Mouse (Mus musculus): ENCODE results near the gene Il2ra.
"Not testable (repeated sequence)": the region's sequence is repeated elsewhere in the genome, so short reads cannot be mapped to it uniquely, and the experiment has no call there.

Gene Il2ra

DNA sequence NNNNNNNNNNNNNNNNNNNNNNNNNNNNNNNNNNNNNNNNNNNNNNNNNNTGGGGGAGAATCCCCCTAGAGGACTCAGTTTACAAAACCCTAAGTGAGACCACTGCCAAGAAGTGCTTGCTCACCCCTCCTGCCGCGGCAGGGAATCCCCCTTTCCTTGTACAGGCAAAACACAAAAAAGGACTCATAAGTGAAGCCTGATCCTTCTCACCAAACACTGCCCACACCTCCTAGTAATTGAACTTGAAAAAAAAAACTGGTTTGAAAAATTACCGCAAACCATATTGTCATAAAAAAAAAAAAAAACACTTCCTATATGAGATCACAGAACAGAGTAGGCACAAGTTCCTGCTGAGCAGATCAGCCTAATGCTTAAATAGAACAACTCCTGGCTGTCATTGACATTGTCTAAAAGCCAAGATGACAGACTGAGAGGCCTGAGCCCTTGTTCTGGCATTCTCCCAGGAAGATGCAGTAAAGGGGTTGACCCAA is at the start of gene Il2ra:
Gene Il2ra, plus strand, starts transcription at position 357 of the 491 bp plus-strand sequence.
- peak; percentile 78 for DNase-seq (ENCODE audit: low read depth, low spot score)

DNA sequence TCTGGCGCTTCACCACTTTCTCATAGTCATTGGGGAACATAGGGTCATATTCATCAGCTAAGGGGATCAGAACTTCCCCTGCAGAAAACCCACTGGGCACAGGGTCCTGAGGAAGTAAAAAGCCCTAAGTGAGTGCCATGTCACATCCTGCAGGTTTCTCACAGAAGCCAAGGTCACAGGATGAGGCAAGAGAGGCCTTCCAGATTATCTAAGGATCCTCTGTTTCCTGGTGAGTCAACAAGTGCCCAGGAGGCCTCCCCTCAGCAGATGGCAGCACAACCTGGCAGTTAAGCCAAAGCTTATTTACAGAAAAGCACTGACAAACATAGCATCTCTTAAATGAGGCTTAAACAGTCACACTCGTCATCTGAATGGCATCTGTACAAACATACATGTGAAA is 45.9 kb upstream of the Il2ra start:
- DNase-seq (ENCODE audit: low read depth, low spot score): no peak

DNA sequence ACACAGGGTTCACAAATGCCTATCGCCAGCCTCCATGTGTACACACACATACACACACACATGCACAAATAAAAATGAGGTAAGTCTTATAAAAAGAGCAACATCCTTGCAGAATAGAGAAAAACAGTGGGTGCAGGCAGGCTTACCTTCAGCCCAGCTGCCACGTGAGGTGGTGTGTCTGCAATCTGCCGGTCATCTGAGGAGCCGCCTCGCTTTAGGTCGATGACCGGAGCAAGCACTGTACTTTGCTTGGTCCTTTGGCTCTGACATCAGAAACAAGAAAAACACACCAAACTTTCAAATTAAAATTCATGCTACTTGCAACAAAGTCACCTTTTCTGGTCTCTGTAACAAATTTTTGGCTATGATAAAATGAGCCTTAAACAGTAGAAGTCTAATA is 44.7 kb upstream of the Il2ra start:
- DNase-seq (ENCODE audit: low read depth, low spot score): no peak

DNA sequence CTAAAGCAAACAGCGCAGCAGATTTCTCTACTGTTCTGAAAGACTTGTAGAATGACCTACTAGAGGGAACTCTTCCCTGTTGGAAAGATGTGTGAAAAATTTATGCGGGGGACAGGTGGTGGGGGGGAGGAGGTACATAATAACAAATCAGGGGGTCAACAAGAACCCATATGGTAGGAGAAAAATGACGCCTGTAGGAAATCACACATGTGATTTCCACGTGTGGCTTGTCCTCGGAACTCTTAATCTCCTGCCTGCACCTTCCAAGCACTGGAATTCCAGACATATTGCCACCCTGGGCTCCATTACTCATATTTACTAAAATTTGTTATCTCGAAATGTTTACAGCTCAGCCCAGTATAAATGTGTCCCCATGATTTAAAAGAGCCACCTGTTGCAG is 40.8 kb upstream of the Il2ra start:
- no peak for DNase-seq (ENCODE audit: low read depth, low spot score)

DNA sequence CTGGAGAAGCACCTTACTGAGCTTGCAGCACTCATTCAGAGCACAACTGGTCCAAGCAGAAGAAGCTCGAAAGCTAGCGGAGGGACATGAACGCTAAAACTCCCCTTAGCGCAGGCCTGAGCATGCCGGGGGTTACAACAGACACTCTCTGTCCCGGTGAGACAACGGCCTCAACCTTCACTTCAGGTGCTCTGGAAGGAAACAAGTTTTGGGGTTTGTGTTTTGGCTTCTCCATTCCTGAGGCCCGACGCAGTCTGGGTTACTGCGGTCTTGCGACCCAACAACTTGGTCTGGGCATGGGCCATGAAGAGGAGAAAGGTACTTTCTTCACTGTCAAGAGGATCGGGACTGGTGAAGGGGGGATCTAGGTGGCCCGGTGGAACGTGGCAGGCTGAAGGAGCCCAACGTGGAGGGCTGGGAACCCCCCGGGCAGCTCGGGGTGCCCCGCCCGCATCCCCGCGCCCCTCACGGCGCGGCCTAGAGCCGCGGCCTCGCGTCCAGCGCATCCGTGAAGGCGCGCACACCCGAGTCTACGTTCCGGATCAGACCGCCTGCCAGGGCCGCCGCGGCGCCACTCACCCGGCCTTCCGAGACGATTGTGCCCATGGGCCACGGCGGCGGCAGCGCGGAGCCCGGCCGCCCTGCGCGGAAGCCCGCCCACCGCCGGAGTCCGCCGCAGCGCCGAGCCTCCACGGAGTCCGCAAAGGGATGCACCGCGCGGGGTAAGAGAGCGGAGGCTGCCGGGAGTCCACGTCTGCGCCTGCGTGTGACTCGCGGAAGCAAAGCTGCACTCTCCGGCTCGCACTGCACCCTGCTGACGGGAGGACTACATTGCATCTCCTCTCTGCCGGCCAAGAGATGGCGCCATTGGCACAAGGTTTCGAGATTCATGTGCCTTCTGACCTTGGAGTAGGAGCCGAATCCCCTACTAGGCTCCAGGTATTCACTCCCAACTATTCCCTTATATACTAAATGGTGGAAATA is 39.8 kb upstream of the Il2ra start:
- peak; percentile 98 for DNase-seq (ENCODE audit: low read depth, low spot score)

DNA sequence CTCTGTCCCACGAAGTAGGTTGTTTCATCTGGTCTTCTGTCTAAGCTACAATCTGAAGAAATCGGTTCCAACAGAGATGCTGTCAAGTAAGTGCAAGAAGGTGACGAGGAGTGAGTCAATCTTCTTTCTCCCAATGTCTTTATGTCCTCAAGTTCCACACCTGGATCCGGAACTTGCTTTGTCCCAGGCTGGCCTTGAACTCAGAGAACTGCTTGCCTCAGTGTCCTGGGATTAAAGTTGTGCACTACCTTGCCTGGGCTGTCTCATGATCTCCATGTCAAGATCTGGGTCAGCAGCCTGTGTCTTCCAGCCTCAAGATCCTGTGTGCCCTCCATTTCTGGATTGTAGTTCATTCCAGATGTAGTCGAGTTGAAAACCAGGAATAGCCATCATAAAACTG is 38.6 kb upstream of the Il2ra start, which contains the start of gene Rbm17:
Gene Rbm17, minus strand, starts transcription at position 101 of the 400 bp plus-strand sequence.
- DNase-seq (ENCODE audit: low read depth, low spot score): no peak

DNA sequence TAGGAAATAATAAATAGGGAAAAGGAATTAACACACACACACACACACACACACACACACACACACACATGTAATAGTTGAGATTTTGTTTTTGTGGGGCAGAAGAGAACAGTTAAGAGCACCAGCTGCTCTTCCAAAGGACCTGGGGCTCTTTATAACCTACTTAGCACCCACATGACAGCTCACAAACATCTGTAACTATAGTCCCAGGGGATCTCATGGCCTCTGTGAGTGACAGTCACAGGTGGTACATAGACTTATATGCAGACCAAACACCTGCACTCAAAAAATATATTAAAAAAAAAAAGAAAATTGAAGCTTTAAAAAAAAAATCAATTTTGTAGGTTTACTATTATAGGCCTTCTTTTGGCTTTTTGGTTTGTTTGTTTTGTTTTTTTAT is 37.7 kb upstream of the Il2ra start:
- DNase-seq (ENCODE audit: low read depth, low spot score): no peak

DNA sequence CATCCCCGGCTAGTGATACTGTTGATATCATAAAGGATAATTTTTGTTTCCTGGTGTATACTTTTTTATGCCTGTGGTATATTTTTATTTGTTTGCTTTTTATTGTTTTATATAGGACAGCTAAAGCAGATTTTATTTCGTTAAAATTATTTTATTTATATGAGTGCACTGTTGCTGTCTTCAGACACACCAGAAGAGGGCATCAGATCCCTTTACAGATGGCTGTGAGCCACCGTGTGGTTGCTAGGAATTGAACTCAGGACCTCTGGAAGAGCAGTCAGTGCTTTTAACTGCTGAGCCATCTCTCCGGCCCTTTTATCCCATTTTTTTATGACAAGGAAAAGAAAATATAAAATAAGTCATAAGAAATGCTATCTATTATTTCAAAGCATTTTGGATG is 35.9 kb upstream of the Il2ra start:
- not testable (repeated sequence) for DNase-seq (ENCODE audit: low read depth, low spot score)

DNA sequence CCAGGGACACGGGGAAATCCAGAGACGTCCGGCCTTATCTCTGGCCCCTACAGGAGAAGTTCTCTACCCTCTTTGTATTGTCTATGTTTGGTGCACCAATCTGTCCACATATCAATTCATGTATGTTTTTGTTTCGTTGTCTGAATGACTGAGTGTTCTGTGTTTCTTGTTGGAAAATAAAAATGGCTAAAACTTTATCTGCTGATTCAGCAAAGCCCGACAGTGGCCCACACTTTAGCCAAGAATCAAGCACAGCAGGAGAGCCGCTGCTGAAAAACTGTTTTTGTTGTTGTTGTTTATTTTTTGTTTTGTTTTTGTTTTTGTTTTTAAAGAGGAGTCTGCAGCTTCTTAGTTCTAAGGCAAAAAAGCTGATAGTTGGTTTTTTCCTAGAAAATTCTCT is 29.7 kb upstream of the Il2ra start:
- not testable (repeated sequence) for DNase-seq (ENCODE audit: low read depth, low spot score)

DNA sequence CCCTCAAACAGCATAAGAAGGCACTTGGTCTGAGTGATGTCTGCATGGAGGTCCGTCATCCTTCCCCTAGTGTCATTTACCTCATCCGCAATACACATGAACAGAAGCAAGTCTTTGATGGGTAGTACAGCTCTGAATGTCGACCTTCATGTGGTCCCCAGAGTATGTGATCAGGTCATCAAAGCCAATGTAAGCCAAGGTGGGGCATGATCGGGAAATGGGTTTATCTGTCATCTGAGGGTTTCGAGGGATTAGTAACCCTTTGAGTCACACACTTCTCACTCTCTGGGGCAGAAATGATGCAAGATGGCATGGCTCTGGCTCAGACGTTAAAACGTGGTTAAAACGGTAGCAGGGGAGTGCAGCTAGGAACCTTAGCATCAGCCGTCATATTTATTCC is 25.8 kb upstream of the Il2ra start:
- peak; percentile 42 for DNase-seq (ENCODE audit: low read depth, low spot score)

DNA sequence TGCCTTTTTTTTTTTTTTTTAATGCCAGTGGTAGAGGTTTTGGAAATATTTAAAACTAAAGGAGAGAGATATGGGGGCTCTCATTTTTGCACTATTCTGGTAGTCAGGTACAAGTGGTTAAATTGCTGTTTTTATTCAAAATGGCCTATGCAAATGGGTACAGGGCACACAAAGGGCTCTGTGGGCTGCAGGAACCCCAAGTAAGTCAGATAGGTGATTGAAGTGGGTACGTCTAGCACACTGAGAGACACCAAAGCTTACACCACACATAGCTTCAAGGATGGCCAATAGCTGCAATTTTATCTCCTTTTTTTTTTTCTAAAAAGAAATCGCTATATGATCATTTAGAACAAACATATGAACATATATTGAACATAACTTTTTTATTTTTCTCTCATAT is 23.0 kb upstream of the Il2ra start:
- peak; percentile 59 for DNase-seq (ENCODE audit: low read depth, low spot score)

DNA sequence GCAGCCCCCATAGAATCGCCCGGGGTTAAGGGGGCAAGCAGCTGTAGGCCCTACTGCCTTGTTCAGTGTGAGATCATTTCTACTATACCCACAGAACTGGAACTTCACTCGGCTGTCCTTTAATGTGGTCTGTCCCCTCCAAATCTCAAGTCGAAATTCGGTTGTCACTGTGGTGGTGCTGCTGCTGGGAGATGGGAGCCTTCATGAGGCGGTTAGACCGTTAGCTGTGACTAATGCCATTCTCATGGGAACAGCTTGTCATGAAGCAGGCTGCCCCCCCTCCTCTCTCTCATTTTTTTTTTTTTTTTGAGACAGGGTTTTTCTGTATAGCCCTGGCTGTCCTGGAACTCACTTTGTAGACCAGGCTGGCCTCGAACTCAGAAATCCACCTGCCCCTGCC is 19.4 kb upstream of the Il2ra start:
- peak; percentile 50 for DNase-seq (ENCODE audit: low read depth, low spot score)

DNA sequence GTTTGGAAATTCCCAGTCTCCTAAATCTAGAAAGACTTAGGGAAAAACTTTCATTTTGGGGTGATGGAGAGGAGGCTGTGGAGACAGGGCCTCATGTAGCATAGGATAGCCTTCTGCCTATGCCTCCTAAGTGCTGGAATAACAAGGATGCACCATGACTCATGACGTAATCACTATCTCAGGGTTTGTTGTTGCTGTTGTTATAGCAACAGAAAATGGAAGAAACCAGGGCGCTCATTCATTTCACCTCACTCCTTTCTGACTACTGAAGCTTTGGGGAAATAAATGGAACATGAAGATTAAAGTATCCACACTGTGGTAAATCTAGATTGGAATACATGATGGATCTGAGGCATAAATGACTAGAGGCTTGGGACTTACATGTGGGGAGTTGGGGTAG is 18.9 kb upstream of the Il2ra start:
- DNase-seq (ENCODE audit: low read depth, low spot score): peak; percentile 47

DNA sequence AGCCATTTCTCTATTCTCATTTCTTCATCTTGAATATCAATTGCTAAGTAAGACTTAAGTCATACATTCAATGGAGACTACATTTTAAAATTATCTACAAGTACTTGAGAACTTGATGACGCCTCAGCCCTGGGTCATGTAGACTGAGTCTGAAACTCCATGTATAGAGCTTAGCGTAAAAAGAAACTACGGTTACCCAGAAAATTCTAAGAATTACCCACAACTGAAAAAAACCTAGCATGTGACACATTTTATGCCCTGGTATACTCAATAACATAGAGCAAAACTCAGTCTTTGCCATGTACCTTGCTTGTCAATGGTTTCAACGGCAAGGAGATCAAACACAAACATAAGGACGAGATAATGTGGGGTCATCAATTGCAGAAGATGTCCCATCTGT is 16.7 kb upstream of the Il2ra start, which contains the start of gene Gm17490:
Gene Gm17490, minus strand, starts transcription at position 375 of the 400 bp plus-strand sequence.
- DNase-seq (ENCODE audit: low read depth, low spot score): peak; percentile 64

DNA sequence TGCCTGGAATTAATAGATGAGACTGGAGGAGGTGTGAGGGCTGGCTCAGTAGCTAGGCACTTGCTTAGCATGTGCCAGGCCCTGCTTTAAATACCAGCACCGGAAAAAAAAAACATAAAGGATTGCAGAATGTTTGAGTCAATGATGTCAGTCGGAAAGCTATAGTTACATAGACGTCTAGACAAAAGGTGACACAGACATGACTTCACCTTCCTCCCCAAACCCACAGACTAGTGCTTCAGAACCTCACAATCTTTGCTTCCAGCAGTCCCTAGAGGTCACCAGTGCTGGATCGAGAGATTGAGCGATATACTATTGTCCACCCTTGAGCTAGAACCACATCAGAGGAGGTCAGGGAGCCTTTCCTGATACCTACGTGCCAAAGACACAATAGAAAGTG is 7.6 kb upstream of the Il2ra start:
- DNase-seq (ENCODE audit: low read depth, low spot score): peak; percentile 80

DNA sequence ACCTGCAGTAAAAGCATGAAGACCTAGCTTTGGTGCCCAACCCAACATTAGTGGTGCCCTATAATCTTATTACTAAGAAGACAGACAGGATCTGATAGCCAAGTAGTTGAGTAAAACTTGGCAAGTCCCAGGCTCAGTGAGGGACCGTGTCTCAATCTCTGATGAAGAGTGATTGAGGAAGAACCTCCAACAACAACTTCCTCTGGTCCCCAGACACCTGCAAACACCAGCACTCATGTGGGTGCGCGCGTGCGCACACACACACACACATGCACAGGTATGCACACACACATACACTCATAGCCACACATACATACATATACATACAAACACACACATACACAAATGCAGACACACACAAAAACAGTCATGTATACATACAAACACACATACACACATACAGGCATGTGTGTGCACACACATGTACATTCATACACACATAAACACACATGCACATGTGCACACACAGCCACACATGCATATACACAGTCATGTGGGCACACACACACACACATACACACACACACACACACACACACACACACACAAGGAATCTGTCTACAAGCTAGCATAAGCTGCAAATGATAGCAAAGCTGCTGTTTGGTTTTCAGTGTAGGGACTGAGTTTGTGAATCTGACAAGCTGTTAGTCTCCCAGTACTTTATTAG is 7.0 kb upstream of the Il2ra start:
- DNase-seq (ENCODE audit: low read depth, low spot score): peak; percentile 72

DNA sequence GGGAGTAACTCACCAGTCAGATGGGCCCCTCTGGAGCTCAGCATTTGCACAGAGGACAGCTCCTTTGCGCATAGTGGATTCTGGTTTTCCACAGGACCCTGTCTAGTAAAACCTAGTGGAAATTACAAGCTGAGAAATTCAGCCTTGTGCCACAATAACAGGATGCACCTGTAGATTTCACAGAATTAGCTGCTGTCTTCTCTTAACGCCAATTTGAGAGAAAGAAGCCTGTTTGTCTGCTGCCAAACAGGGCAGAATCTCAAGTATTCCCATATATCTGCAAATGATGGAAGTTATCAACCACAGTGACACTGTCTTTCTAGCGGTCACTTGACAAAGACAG is 6.5 kb upstream of the Il2ra start:
- DNase-seq (ENCODE audit: low read depth, low spot score): peak; percentile 69

DNA sequence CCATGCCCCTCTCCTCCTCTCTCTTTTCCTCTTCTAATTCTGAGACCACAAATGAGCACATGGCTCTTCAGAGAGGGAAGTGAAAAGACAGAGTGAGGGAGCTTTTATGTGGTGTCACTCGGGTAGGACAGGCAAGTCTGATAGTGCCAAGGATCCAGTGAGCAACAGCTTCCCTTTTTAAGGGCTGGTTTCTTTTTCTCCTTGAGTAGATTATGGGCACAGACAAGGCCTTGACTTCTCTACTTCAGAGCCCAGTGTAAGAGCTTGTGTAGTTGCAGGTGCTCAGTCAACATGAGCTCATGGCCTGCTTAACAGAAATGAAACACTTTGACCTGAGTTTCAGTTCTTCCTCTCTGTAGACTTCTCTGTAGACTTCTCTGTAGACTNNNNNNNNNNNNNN is 5.5 kb upstream of the Il2ra start:
- peak; percentile 62 for DNase-seq (ENCODE audit: low read depth, low spot score)

DNA sequence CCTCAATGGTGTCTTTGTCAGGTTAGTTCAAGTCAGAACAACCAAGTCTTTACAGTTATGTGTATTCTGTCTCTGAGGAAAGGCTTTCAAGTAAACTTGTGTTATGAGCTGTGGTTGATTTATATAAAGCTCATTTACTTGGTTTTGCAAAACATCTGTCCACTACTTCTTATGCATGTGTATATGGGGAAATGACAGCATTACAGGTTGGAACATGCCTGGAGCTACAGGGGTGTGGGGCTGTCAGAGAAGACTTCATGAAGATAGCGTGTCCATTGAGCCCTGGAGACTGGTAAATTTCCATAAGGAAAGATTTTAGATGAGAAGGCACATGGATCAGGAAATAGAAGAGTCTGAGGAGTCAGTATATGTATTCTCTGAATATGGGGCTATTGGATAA is 1.4 kb downstream of the Il2ra start:
- DNase-seq (ENCODE audit: low read depth, low spot score): no peak

DNA sequence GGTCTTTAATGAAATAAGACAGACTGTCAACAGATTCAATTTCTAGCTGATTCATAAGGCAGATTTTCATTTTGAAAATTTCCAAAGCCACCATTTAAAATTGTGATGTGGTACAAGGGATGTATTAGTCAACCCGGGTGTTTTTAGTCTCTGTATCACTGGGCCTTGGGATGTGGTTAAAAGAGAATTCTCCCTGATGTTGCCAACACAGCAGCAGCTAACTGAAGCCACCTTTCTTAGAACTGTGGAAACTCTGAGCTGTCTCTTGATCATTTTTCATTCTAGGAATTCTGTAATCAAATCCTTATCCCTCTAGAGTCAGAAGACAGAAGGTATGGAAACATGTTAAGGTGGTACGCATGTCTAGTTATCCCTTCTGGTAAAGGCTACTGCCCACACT is 2.7 kb downstream of the Il2ra start:
- DNase-seq (ENCODE audit: low read depth, low spot score): peak; percentile 53

DNA sequence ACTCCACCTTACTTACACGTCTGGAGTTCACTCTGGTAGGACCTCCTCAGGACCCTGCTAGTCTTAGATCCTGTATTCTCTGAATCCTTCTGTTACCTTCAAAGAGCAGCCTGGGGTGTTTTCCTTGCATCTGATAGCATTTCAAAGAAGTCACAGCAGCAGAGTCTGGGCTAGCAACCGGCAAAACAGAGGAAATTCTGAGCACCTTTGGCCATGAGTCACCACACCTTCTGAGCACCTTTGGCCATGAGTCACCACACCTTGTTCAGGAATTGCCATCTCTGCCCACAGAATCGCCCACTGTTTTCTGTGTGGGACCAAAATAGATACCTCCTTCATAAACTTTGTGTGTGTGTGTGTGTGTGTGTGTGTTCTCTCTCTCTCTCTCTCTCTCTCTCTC is 8.9 kb downstream of the Il2ra start:
- DNase-seq (ENCODE audit: low read depth, low spot score): peak; percentile 74

DNA sequence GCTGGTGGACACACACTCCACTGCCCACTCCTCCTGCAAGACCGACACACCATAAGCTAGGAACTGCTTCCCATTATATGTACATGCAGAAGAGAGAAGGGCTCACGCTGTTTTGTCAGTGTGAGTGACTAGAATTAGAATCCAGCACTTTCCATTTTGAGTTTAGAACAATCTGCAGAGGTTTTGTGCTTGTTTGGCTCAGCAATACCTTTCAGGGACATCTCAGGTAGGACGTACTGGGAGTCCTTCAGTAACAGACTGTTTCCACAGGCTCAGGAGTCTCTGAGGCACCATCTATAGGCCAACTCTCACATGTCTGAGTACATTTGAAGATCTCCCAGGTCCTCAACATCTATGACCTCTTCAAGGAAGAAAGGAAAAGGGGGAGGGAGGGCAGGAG is 9.6 kb downstream of the Il2ra start:
- DNase-seq (ENCODE audit: low read depth, low spot score): peak; percentile 52

DNA sequence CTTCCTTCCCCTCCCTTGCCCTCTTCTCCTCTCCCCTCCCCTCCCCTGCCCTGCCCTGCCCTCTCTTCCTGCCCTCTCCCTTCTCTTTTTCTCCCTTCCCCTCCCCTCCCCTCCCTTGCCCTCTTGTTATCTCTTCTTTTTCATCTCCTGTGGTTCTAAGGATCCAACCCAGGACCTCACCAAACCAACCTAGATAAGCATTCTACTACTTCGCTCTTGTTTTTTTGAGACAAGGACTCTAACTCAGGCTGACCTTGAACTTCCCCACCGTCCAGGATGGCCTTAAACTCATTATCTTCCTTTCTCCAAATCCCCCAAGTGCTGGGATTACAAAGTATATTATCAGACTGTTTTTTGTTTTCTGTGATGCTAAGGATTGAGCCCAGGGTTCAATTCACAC is 10.2 kb downstream of the Il2ra start:
- DNase-seq (ENCODE audit: low read depth, low spot score): peak; percentile 63
